Mouse (Mus musculus): ENCODE results near the gene Pex16. TPM values are rescaled to one million over a fixed set of nuclear protein-coding genes. Genes with fewer than 3 reads are reported as not detected.

Pex16 gene
- polyA plus RNA-seq, 1 experiment = 36.9 TPM

GRCm38 (mm10) chr2:92359301-92359700, 15.2 kb upstream of the Pex16 start:
- no peak overlapping the region for H3K4me3 ChIP-seq (ENCODE audit: extremely low read depth, insufficient read depth, insufficient read length)
- peaks cover 27% of the 10 kb centered on the region for H3K36me3 ChIP-seq (ENCODE audit: control insufficient read depth, insufficient read depth, low read length)
- H3K27ac ChIP-seq (ENCODE audit: insufficient read depth, low read length) = no peak overlapping the region
- WGBS = 90% methylated on average over 2 of the region's 2 CpGs
- TF ChIP-seq CTCF (IDR thresholded peaks at IDR 0.05; ENCODE audit: extremely low read depth, insufficient read depth, insufficient read length, insufficient replicate concordance) (no peak), POLR2A (IDR thresholded peaks at IDR 0.05; ENCODE audit: low read depth, low read length) (no peak)
- no peaks in the 10 kb centered on the region for H3K27me3 ChIP-seq (ENCODE audit: control insufficient read depth, insufficient read depth, low read length)
- DNase-seq (ENCODE audit: low read depth in 1 of 2, low spot score in 2 of 2) = no peak
- H3K4me1 ChIP-seq (ENCODE audit: control insufficient read depth, insufficient read depth, insufficient read length) = no peaks in the 10 kb centered on the region

DNA sequence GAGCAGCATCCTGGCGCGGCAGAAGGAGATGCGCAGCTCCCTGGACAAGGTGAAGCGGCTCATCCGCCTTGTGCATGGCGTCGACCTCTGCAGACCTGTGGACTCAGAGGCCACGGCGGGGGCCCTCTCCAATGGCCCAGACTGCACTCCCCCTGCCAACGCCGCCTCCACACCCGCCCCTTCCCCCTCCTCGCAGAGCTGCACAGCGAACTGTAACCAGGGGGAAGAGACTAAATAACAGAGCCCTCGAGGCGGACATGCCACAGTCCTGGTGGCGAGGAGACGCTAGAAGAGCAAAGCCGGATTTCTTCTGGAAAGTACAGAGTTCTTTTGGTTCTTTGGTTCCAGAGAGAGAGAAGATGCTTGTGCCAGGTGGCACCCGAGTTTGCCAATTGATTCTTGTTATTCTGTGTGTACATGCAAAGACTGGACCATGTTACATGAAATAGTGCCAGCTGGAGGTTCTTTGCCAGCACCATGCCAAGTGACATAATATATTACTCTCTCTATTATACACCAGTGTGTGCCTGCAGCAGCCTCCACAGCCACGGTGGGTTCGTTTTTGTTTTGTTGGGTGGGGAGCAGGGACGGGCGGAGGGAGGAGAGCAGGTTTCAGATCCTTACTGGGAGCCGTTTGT, 14.2 kb upstream of the Pex16 start:
- WGBS = 92% methylated on average over 25 of the region's 25 CpGs
- Histone ChIP-seq H3K36me3 (ENCODE audit: control insufficient read depth, insufficient read depth, low read length) (peaks cover 27% of the 10 kb centered on the region), H3K27ac (ENCODE audit: insufficient read depth, low read length) (no peak overlapping the region), H3K27me3 (ENCODE audit: control insufficient read depth, insufficient read depth, low read length) (no peaks in the 10 kb centered on the region), H3K4me1 (ENCODE audit: control insufficient read depth, insufficient read depth, insufficient read length) (no peaks in the 10 kb centered on the region), H3K4me3 (ENCODE audit: extremely low read depth, insufficient read depth, insufficient read length) (no peak overlapping the region)
- DNase-seq (ENCODE audit: low read depth in 1 of 2, low spot score in 2 of 2) = no peak
- TF ChIP-seq POLR2A (IDR thresholded peaks at IDR 0.05; ENCODE audit: low read depth, low read length) (no peak), CTCF (IDR thresholded peaks at IDR 0.05; ENCODE audit: extremely low read depth, insufficient read depth, insufficient read length, insufficient replicate concordance) (no peak)

GRCm38 (mm10) chr2:92360893-92361292, 13.6 kb upstream of the Pex16 start:
- H3K4me3 ChIP-seq (ENCODE audit: extremely low read depth, insufficient read depth, insufficient read length) = no peak overlapping the region
- H3K27ac ChIP-seq (ENCODE audit: insufficient read depth, low read length) = no peak overlapping the region
- no peaks in the 10 kb centered on the region for H3K4me1 ChIP-seq (ENCODE audit: control insufficient read depth, insufficient read depth, insufficient read length)
- no peak for DNase-seq (ENCODE audit: low read depth in 1 of 2, low spot score in 2 of 2)
- H3K36me3 ChIP-seq (ENCODE audit: control insufficient read depth, insufficient read depth, low read length) = peaks cover 27% of the 10 kb centered on the region
- no peaks in the 10 kb centered on the region for H3K27me3 ChIP-seq (ENCODE audit: control insufficient read depth, insufficient read depth, low read length)
- 74% methylated on average over 12 of the region's 12 CpGs for WGBS
- TF ChIP-seq CTCF (IDR thresholded peaks at IDR 0.05; ENCODE audit: extremely low read depth, insufficient read depth, insufficient read length, insufficient replicate concordance) (no peak), POLR2A (IDR thresholded peaks at IDR 0.05; ENCODE audit: low read depth, low read length) (no peak)

GRCm38 (mm10) chr2:92361795-92362194, 12.7 kb upstream of the Pex16 start:
- WGBS = 96% methylated on average over 8 of the region's 8 CpGs

DNA sequence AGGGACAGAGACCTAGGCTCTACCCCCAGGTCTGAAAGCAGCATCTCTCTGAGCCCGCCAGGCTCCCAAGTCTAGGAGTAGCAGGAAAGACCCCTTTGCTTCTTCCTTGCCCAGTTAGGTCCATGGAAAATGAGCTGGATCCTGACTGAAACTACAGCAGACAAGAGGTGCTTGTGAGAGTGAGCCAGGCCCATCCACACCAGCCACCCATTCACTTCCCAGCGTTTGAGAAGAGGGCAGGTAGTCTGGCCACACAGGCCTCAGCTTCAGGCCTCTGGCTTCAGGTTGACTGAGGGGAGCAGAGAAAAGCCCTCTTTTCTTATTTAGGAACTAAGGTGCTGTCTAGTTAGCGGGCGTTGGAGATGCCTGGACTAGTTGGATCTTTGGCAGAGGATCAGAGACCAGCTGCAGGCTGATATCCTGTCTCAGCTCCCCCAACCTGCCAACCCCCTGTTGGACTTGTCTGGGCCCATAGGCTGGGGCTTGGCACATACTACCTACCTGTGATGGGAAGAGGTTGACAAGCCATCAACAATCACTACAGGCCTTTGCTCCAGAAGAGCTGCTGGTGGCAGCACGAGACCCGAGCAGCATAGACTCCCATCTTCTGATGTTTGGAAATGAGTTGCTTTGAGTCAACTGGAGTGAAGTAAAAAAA, 11.8 kb upstream of the Pex16 start:
- Histone ChIP-seq H3K27me3 (ENCODE audit: control insufficient read depth, insufficient read depth, low read length) (no peaks in the 10 kb centered on the region), H3K4me1 (ENCODE audit: control insufficient read depth, insufficient read depth, insufficient read length) (no peaks in the 10 kb centered on the region), H3K36me3 (ENCODE audit: control insufficient read depth, insufficient read depth, low read length) (peaks cover 21% of the 10 kb centered on the region), H3K4me3 (ENCODE audit: extremely low read depth, insufficient read depth, insufficient read length) (no peak overlapping the region), H3K27ac (ENCODE audit: insufficient read depth, low read length) (no peak overlapping the region)
- TF ChIP-seq CTCF (IDR thresholded peaks at IDR 0.05; ENCODE audit: extremely low read depth, insufficient read depth, insufficient read length, insufficient replicate concordance) = no peak
- no peak for TF ChIP-seq POLR2A (IDR thresholded peaks at IDR 0.05; ENCODE audit: low read depth, low read length)
- no peak for DNase-seq (ENCODE audit: low read depth in 1 of 2, low spot score in 2 of 2)
- WGBS = 88% methylated on average over 6 of the region's 6 CpGs

More at GRCm38 (mm10) chr2:92361795-92362194, 12.7 kb upstream of the Pex16 start:
- no peaks in the 10 kb centered on the region for H3K27me3 ChIP-seq (ENCODE audit: control insufficient read depth, insufficient read depth, low read length)
- DNase-seq (ENCODE audit: low read depth in 1 of 2, low spot score in 2 of 2) = no peak
- no peak for TF ChIP-seq CTCF (IDR thresholded peaks at IDR 0.05; ENCODE audit: extremely low read depth, insufficient read depth, insufficient read length, insufficient replicate concordance)
- no peak for TF ChIP-seq POLR2A (IDR thresholded peaks at IDR 0.05; ENCODE audit: low read depth, low read length)
- H3K27ac ChIP-seq (ENCODE audit: insufficient read depth, low read length) = no peak overlapping the region
- no peak overlapping the region for H3K4me3 ChIP-seq (ENCODE audit: extremely low read depth, insufficient read depth, insufficient read length)
- H3K4me1 ChIP-seq (ENCODE audit: control insufficient read depth, insufficient read depth, insufficient read length) = no peaks in the 10 kb centered on the region
- peaks cover 27% of the 10 kb centered on the region for H3K36me3 ChIP-seq (ENCODE audit: control insufficient read depth, insufficient read depth, low read length)

- Histone ChIP-seq H3K27ac (ENCODE audit: insufficient read depth, low read length) (no peak overlapping the region), H3K4me1 (ENCODE audit: control insufficient read depth, insufficient read depth, insufficient read length) (no peaks in the 10 kb centered on the region), H3K4me3 (ENCODE audit: extremely low read depth, insufficient read depth, insufficient read length) (no peak overlapping the region), H3K27me3 (ENCODE audit: control insufficient read depth, insufficient read depth, low read length) (no peaks in the 10 kb centered on the region), H3K36me3 (ENCODE audit: control insufficient read depth, insufficient read depth, low read length) (peaks cover 11% of the 10 kb centered on the region)
- no peak for TF ChIP-seq CTCF (IDR thresholded peaks at IDR 0.05; ENCODE audit: extremely low read depth, insufficient read depth, insufficient read length, insufficient replicate concordance)
- TF ChIP-seq POLR2A (IDR thresholded peaks at IDR 0.05; ENCODE audit: low read depth, low read length) = no peak
- WGBS = 90% methylated on average over 4 of the region's 4 CpGs
- no peak for DNase-seq (ENCODE audit: low read depth in 1 of 2, low spot score in 2 of 2)
Observed at GRCm38 (mm10) chr2:92364086-92364485, 10.4 kb upstream of the Pex16 start.

- Histone ChIP-seq H3K4me1 (ENCODE audit: control insufficient read depth, insufficient read depth, insufficient read length) (peaks cover 4% of the 10 kb centered on the region), H3K4me3 (ENCODE audit: extremely low read depth, insufficient read depth, insufficient read length) (no peak overlapping the region), H3K27me3 (ENCODE audit: control insufficient read depth, insufficient read depth, low read length) (peaks cover 5% of the 10 kb centered on the region; the same call in 1 of the 2 replicates), H3K36me3 (ENCODE audit: control insufficient read depth, insufficient read depth, low read length) (peaks cover 5% of the 10 kb centered on the region; the same call in 1 of the 2 replicates), H3K27ac (ENCODE audit: insufficient read depth, low read length) (no peak overlapping the region)
- DNase-seq (ENCODE audit: low read depth in 1 of 2, low spot score in 2 of 2) = no peak
- WGBS = 91% methylated on average over 10 of the region's 10 CpGs
- no peak for TF ChIP-seq CTCF (IDR thresholded peaks at IDR 0.05; ENCODE audit: extremely low read depth, insufficient read depth, insufficient read length, insufficient replicate concordance)
- no peak for TF ChIP-seq POLR2A (IDR thresholded peaks at IDR 0.05; ENCODE audit: low read depth, low read length)
Observed at GRCm38 (mm10) chr2:92365568-92365967, 8.9 kb upstream of the Pex16 start.

Data from spleen, adult 2 months (tissue).